Mouse (Mus musculus): ENCODE data around the gene Znrf2. TPM values are rescaled to one million over a fixed set of nuclear protein-coding genes. Genes with fewer than 3 reads are reported as not detected.

Gene Znrf2
- total RNA-seq, 1 experiment from 2014 or later: 85.1 TPM

DNA sequence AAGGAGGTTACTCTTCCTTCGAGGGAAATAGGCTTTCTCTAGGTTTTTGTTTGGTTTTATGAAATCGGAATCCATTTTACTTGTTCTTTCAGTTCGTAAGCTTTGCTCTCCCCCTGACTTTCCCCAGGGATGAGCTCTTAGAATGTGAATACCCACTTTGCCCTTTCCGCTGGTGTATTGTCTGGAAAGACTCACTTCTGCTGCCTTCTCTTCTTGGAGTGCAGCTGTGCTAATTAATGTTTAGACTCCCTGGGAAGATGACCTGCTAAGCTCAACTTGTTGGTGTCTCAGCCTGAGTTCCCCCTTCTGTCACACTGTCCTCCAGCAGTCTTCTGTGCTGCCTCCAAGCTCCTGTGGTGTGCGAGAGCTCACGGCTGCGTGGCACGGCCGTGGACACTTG is 73.5 kb downstream of the Znrf2 start:
- no peak for ATAC-seq (ENCODE audit: extremely low read depth, insufficient number of reproducible peaks, low FRiP score, poor library complexity, severe bottlenecking)

DNA sequence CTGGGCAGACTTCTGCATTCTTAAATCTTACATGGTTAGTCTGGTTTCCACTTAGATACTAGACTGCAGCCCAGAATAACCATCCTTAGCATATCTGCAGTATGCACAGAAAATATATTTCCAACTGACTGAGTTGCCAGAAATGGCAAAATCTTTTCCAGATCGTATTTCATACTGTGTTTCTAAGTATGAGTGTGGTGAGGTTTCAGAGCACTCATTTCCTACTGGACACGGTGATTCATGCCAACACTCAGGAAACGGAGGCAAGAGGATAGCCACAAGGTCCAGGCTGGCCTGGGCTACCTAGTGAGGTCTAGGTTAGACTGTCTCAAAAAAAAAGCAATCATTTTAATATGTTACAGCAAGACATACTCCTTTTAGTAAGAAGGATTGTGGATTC is 74.7 kb downstream of the Znrf2 start:
- ATAC-seq (ENCODE audit: extremely low read depth, insufficient number of reproducible peaks, low FRiP score, poor library complexity, severe bottlenecking): no peak

DNA sequence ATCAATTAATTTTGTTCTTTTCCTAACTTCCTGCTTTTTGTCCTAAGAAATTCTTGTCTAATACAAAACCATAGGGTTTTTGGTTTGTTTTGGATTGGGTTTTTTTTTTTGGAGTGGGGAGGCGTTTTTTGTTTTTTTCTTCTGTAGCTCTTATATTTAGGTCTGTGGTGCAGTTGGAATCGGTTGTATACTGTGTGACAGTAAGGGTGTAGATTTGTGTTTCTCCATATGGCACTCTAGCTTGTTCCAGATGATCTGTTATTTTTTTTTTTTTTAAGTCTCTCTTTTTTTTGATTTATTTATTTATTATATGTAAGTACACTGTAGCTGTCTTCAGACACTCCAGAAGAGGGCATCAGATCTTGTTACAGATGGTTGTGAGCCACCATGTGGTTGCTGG is 83.5 kb downstream of the Znrf2 start:
- ATAC-seq (ENCODE audit: extremely low read depth, insufficient number of reproducible peaks, low FRiP score, poor library complexity, severe bottlenecking): no peak

DNA sequence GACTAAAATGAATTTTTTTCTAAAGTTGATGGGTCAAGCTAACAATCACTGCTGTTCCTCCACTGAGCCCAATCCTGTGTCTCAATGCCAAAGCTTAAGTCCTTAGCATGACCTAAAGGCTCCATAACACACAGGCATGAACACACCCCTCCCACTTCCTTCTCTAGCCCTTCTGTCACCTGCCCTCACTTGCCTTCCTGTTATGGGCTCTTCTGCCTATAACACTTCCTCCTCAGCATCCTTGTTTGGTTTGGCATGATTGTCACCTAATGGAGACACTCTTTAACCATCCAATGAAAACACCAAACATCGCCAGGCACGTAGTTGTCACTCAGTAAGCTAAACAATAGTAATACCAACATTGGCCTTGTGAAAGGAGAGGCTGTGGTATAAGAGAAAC is 85.8 kb downstream of the Znrf2 start:
- peak; percentile 77 for ATAC-seq (ENCODE audit: extremely low read depth, insufficient number of reproducible peaks, low FRiP score, poor library complexity, severe bottlenecking)

DNA sequence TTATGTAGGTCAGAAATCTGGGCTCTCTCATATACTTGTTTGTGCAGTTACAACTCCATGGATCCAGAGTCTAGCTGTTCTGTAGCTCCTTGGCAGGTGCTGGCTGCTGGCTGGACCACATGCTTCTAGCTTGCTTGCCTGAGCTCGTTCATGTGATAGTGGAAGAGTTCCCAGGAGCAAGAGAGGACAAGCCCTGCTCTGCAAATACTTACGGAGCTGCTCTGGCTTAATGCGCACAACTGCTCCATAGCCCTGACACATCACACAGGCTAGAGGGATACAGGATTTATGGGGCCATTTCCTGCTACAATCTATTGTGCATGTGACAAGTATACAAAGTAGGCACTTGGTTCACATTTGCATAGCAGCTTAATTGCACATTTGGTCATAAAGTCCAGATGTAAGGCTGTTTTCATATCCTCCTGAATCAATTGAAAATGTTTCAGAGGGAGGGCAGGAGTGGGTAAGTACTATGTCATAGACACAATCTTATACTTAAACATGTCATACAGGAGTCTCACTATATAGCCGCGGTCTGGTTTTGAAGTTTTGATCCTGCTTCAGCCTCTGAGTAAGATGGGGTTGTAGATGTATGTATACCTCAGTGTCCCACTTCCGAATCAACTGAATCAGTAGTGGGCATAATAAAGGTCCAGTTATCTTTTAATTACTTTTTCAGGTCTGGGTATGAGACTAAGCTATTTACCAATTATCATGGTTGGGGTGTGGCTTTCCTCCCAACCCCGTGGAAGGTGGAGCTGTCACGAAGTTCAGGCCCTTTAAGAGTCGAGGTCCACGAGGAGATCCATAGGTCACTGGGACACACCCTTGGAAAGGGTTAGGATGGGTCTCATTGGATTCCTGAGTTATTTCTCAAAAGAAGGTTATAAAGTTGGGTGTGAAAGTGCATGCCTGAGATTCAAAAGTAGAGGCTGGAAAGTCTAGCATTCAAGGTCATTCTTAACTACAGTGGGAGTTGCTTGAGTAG is 89.6 kb downstream of the Znrf2 start:
- ATAC-seq (ENCODE audit: extremely low read depth, insufficient number of reproducible peaks, low FRiP score, poor library complexity, severe bottlenecking): no peak

DNA sequence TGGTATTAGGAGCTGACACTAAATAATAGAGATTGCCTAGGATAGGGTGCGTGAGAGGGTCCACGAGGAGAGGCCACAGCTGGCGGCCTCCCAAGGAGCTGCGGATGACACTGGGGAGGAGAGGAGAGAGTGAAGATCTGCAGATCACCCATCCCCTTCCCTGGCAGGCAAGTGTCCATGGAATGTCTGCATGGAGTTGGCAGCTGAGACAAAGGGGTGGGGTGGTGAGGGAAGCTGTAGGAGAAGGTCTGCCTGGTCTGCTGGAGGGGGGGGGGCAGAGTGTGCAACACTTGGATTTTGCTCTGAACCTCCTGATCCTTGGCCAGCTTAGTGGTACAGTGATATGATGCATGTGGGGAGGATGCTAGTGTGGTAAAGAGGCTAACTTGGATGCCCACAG is 98.3 kb downstream of the Znrf2 start:
- no peak for ATAC-seq (ENCODE audit: extremely low read depth, insufficient number of reproducible peaks, low FRiP score, poor library complexity, severe bottlenecking)

DNA sequence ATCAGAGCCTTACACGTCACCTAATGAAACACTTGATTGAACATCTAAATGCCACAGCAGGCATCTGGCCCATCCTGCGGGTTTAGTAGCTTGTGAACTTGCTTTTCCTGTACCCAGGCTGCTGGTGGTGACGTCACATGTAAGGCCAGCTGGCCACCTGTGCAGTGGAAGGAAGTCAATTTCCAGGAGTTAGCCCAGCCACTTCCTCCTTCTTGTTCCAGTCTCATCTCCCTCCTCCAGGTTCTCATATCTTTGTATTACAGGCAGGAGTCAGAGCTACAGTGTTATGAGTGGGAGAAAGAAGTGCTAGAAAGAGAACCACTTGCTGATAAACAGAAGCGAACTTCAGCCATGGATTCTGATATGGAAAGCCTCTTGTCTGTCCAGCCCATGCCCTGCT is 99.4 kb downstream of the Znrf2 start:
- ATAC-seq (ENCODE audit: extremely low read depth, insufficient number of reproducible peaks, low FRiP score, poor library complexity, severe bottlenecking): no peak

DNA sequence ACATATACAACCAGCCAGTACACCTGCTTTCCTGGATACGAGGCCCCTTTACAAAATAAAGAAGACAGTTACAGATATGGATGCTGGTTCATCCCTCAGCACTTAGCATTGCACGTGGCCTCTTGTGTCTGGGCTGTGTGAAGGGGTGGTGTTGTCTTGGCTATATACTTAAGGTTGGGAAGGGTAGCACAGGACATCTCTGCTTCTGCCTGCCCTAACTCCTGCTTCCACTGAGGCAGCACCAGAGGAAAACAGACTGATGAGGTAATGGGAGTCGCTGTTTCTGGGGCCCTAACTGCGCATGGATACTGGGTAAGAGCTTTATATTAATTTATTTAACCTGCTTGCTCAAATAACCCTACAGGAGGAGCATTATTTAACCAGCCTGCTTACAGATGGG is 100.2 kb downstream of the Znrf2 start:
- no peak for ATAC-seq (ENCODE audit: extremely low read depth, insufficient number of reproducible peaks, low FRiP score, poor library complexity, severe bottlenecking)

DNA sequence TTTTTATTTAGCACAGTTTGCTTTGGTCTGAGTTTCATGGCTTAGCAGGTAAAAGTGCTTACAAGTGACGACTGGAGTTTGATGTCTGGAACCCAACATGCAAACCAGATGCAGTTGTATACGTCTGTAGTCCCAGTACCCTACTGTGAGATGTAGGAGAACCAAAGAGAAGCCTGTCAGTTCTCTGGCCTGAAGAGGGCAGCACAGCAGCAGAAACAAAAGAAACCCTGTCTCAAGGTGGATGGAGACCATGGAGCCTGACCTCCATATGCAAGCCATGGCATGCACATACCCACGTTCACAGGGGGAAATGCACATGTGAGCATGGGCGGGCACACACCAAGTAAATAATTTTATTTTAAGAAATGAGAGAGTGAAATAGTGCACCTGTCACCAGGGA is 100.8 kb downstream of the Znrf2 start:
- peak; percentile 89 for ATAC-seq (ENCODE audit: extremely low read depth, insufficient number of reproducible peaks, low FRiP score, poor library complexity, severe bottlenecking)

DNA sequence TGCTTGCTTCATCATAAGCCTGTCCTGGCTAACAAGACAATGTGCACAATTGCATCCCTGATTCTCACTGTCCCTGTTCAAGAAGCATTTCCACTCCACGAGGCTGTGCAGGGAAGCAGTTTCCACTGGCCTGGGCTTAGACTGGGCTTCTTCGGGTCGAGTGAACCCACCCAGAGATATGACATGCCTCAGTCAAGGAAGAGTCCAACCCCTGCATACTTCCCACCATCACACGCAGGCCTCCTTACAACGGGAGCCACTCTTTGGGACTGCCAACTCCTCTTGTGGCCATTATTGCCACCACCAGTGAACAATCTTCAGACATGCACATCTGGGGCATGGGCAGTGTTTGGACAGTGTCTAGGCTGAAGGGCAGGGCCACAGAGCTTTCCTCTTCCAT is 101.8 kb downstream of the Znrf2 start:
- no peak for ATAC-seq (ENCODE audit: extremely low read depth, insufficient number of reproducible peaks, low FRiP score, poor library complexity, severe bottlenecking)

DNA sequence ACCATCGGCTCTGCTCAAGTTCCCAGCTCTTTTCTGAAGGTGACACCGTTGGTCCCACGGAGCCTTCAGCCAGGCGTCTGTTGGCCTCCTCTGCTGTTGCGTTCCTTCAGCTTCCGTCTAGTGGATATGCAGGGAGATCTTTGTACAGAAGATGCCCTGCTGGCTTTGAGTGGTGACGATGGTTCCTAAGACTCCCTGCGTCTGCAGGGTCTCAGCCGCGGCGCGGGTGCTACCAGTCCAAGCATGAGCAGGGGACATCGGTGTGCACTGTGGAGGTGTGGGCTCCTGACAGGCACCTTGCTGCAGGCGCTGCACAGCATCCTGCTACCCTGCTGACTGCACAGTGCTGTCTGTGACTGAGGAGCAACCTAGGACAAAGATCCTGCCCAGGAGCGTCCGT is 107.8 kb downstream of the Znrf2 start:
- ATAC-seq (ENCODE audit: extremely low read depth, insufficient number of reproducible peaks, low FRiP score, poor library complexity, severe bottlenecking): no peak

DNA sequence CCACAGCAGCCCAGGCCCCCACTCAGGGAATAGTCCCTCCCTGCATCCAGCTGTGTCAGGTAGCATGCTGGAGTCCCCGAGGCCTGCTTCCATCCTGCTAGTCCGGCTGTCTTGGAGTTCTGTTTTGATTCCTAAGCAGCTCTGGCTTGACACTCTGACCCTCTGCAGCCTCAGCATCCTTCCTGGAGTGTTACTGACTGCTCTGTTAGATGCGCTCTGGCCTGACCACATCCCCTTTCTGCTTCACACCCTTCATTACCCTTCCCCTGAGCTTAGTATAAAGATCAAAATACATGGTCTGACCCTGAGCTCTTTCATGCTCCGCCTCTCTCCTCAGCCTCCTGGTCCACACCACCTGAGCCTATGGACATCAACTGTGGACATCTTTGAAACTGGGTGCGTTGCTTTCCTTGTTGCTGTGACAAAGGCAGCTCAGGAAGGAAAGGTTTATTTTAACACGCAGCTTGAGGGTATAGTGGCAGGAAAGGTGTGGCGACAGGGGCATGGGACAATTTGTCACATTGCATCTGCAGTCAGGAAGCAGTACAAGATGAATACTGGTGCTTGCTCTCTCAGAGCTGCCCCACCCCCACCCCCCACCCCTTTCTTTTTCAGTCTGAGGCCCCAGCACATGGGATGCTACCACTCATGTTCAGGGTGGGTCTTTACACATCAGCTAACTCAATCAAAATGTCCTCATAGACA is 109.2 kb downstream of the Znrf2 start:
- ATAC-seq (ENCODE audit: extremely low read depth, insufficient number of reproducible peaks, low FRiP score, poor library complexity, severe bottlenecking): peak; percentile 71

DNA sequence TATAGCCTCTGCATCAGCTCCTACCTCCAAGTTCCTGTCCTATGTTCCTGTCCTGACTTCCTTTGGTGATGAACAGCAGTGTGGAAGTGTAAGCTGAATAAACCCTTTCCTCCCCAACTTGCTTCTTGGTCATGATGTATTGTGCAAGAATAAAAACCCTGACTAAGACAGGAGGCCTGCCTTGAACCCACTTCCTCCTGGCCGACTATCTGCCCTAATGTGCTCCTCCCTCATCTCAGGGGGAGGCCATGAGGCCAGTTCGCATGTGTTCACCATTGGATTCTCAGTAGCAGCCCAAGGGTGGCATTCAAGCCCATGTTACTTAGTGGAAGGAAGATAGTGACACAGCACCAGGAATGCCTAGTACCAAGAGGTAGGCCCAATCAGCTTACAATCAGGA is 110.2 kb downstream of the Znrf2 start:
- no peak for ATAC-seq (ENCODE audit: extremely low read depth, insufficient number of reproducible peaks, low FRiP score, poor library complexity, severe bottlenecking)

DNA sequence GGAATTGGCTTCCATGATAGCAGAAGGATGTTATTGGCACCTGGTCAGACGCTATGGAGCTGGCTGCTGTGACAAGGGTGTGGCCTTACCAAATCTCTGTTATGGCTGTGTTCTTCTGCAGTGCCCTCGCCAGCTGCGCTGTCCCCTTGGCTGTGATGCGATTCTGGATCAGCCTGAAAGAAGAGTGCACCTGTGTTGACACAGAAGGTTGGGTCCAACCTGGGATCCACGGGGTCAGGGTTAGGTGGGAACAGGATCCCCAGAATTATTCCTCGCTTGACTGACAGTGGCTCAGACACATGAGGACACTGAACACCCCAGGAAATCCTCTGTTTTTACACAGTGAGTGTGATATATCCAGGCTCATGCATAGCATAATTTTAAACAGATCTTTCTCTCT is 111.2 kb downstream of the Znrf2 start:
- ATAC-seq (ENCODE audit: extremely low read depth, insufficient number of reproducible peaks, low FRiP score, poor library complexity, severe bottlenecking): no peak

DNA sequence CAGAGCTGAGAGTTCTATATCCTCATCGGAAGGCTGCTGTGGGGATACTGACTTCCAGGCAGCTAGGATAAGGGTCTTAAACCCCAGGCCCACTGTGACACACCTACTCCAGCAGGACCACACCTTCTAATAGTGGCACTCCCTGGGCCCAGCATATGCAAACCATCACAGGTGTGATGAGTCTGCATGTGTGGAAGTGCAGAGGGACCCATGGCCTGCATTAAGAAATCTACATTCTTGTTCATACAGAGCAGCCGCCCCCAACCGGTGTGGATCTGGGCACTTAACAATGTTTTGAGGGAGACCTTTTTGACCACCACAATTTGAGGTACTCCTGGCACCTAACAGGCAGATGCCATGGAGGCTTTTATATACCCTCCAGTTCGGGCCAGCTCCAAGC is 114.9 kb downstream of the Znrf2 start:
- no peak for ATAC-seq (ENCODE audit: extremely low read depth, insufficient number of reproducible peaks, low FRiP score, poor library complexity, severe bottlenecking)

DNA sequence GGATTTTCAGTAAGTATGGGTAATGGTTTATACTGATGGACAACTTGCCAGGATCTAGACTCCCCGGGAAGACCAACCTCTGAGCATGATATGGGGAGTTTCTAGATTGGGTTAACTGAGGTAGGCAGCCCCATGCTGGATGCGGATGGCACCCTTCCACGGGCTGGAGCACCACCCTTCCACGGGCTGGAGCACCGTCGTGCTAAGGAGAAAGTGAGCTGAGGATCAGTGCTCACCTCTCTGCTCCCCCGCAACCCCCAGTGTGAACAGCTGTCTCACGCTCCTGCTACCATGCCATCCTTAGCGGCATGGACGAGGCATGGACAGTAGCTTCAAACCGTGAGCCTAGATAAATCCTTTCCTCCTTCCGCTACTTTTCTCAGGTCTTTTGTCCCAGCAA is 115.8 kb downstream of the Znrf2 start:
- no peak for ATAC-seq (ENCODE audit: extremely low read depth, insufficient number of reproducible peaks, low FRiP score, poor library complexity, severe bottlenecking)

DNA sequence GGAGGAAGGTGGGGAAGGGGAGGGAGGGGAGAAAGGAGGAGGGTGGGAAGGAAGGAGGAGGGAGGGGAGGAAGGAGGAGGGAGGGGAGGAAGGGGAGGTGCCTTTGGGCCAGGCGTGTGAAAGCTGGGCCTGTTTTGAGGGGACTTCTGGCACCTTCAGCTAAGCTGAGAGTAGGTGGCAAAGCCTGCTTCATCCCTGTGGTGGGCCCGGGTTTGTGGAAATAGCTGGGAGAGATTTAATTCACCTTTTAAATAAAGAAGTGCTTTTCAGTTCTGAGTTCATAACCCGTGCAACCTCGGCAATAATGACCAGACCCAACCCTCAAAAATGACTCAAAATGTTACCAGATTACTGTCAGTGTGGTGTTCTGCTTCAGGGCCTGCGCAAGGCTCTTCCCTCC is 116.5 kb downstream of the Znrf2 start:
- no peak for ATAC-seq (ENCODE audit: extremely low read depth, insufficient number of reproducible peaks, low FRiP score, poor library complexity, severe bottlenecking)

DNA sequence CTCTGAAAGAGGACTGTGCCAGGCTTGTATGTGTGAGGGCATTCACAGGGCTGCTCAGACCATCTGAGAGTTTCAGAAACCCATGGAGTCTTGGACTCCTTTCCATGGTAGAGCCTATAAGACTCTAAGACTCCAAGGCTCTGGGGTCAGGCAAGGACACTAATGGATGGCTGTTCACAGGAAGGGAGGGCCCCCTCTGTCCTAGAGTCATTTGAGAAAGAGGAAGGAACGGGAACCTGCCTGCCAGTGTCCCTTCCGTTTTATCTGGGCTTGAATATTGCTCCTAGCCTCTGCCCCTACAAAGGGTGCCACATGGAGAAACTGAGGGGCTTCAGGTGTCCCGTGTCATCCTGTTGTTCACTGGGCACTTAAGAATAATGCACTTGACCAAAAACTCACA is 117.2 kb downstream of the Znrf2 start:
- ATAC-seq (ENCODE audit: extremely low read depth, insufficient number of reproducible peaks, low FRiP score, poor library complexity, severe bottlenecking): peak; percentile 45

DNA sequence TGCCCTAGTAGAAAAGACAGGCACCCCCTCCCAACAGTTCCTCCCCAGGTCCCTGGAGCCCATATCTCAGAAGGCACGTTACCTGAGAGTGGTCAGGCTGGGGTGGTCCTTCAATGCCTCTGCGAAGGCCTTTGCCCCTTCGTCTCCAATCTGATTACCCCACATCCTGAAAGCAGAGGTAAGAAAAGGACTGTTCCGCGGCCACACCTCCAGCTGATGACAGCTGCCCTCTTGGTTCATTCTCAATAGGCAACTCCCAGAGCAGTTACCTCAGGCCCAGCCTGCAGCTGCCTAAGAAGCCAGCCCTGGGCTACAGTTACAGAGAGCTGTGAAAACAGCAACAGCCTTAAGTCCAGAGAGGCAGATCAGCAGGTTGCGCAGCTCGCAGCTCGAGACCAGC is 117.6 kb downstream of the Znrf2 start:
- ATAC-seq (ENCODE audit: extremely low read depth, insufficient number of reproducible peaks, low FRiP score, poor library complexity, severe bottlenecking): peak; percentile 17; the same call in 1 of the 2 replicates

DNA sequence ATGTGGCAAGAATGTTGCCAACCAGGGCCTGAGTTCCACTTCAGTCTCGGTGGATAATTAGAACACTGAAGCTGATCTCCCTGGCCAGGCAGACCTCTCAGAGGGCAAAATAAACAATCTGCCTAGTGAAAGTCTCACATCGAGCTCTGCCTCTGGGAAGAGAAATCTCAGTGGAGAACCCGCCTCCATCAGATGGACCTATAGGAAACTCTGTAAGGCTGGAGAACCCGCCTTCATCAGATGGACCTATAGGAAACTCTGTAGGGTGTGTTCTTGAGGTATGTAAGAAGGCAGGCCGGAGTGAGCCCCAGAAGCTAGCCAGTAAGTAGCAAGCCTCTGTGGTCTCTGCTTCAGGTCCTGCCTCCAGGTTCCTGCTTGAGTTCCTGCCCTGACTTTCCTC is 118.2 kb downstream of the Znrf2 start:
- ATAC-seq (ENCODE audit: extremely low read depth, insufficient number of reproducible peaks, low FRiP score, poor library complexity, severe bottlenecking): no peak

Measured in neutrophil, adult 5-6 weeks (primary cell).